Mouse (Mus musculus): ENCODE results near the gene Sae1. TPM values are rescaled to one million over a fixed set of nuclear protein-coding genes. Genes with fewer than 3 reads are reported as not detected.

Sae1 gene
- polyA plus RNA-seq (2015; fragmentation: Nextera tagmentation; extraction: Ambion mirVana): 84.3 and 90.7 TPM in 2 replicates

DNA sequence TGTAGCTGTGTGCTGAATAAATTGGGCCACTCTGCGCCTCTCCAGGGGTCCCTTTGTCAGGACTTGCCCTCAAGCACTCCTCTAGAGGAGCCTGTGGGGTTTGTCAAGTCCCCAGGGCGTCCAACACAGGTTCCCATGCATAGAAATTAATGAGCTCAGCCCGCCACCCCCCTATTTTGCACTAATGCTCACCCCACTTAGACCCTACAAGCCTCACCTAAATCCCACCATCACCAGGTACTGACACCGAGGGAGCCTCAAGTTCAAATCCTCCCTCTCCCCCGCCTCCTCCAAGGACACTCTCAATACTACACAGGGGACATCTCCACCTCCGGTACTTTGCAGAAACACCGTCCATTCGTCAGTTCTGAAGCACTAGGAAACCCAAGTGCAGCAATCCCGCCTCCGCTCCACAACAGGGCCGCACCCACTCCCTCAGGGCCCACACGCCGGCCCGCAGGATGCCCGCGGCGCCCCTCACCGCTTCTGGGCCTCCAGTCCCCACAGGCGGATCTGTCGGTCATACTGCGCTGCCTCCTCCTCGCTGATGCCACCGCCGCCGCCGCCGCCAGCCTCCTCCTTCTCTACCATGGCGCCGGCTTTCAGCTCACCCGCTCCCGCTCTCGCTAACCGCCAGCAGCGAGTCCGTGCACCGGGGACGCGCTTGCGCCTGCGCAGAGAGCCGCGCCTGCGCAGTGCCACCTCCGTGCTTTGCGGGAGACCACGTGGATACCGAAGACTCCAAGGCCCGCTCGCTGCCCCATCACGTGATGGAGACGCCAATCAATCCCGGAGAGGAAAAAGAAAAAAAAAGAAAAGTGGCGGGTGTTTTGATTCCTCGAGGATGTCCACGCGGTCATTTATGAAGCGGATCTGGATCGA, at the start of gene Sae1:
Sae1 (minus strand) TSS at position 647 of the 882 bp plus-strand sequence.
- Histone ChIP-seq H3K4me1 (ENCODE audit: control insufficient read depth, low read depth, low read length) (peaks cover 20% of the 10 kb centered on the region), H3K27ac (ENCODE audit: low read length) (peak within 1 kb of the TSS; percentile 81), H3K27me3 (ENCODE audit: control insufficient read depth, insufficient read depth, low read depth, low read length) (no peaks in the 10 kb centered on the region), H3K9me3 (replicated peaks; ENCODE audit: control insufficient read depth, low read length) (no peaks in the 10 kb centered on the region), H3K4me2 (ENCODE audit: low read depth, low read length) (peak within 1 kb of the TSS; percentile 70), H3K36me3 (ENCODE audit: control insufficient read depth, insufficient read depth) (no peaks in the 10 kb centered on the region; the same call in 1 of the 2 replicates), H3K9ac (ENCODE audit: low read depth, low read length) (peak within 1 kb of the TSS; percentile 95), H3K4me3 (ENCODE audit: low read depth, low read length) (peak within 1 kb of the TSS; percentile 95)
- WGBS (ENCODE audit: insufficient replicate concordance): under 1% methylated on average over 58 of the region's 58 CpGs
- ATAC-seq (ENCODE audit: low read depth): peak; percentile 98

DNA sequence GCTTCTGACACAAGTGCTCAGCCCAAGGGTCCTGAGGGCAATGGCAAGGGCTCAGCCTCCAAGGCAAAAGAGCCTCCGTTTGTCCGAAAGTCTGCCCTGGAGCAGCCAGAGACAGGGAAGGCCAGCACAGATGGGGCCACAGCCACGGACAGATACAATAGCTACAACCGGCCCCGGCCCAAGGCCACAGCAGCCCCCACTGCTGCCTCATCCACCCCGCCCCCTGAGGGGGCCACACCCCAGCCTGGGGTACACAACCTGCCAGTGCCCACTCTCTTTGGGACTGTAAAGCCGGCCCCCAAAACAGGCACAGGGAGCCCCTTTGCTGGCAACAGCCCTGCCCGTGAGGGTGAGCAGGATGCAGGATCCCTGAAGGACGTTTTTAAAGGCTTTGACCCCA, 47.5 kb upstream of the Sae1 start:
- Histone ChIP-seq H3K27ac (ENCODE audit: low read length) (no peak overlapping the region), H3K9ac (ENCODE audit: low read depth, low read length) (no peak overlapping the region), H3K36me3 (ENCODE audit: control insufficient read depth, insufficient read depth) (peaks cover 61% of the 10 kb centered on the region), H3K27me3 (ENCODE audit: control insufficient read depth, insufficient read depth, low read depth, low read length) (no peaks in the 10 kb centered on the region), H3K4me3 (ENCODE audit: low read depth, low read length) (no peak overlapping the region), H3K9me3 (replicated peaks; ENCODE audit: control insufficient read depth, low read length) (no peaks in the 10 kb centered on the region), H3K4me1 (ENCODE audit: control insufficient read depth, low read depth, low read length) (no peaks in the 10 kb centered on the region), H3K4me2 (ENCODE audit: low read depth, low read length) (no peak overlapping the region)
- WGBS (ENCODE audit: insufficient replicate concordance): 87% methylated on average over 9 of the region's 9 CpGs
- ATAC-seq (ENCODE audit: low read depth): no peak

DNA sequence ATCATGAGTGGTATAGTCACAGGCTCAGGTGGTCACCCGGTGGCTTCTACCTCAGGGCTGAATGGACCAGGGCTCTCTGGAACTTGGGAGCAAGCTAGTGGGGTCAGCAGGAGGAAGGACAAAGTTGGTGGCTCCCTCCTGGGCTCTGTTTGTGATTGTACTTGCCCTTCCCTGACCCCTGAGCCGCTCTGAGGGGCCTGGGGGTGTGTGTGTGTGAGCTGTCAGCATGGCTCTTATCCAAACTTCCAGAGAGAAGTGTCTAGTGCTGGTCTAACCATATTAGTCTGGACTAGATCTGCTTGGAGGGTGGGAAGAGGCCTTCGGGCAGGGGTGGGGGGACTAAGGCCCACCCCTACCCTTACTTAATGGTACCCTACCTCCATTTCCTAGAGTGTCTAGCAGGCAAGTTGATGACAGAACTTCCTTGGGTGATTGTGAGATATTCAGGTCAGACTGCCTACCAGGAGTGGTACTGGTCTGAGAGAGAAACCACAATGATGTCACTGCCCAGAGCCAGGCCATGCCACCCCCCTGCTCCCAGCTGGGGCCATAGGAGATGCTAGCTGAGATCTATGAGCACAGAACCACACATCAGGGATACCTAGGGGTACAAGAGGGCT, 45.9 kb upstream of the Sae1 start:
- H3K9me3 ChIP-seq (replicated peaks; ENCODE audit: control insufficient read depth, low read length): no peaks in the 10 kb centered on the region
- no peaks in the 10 kb centered on the region for H3K4me1 ChIP-seq (ENCODE audit: control insufficient read depth, low read depth, low read length)
- WGBS (ENCODE audit: insufficient replicate concordance): 76% methylated on average over 3 of the region's 3 CpGs
- peaks cover 77% of the 10 kb centered on the region for H3K36me3 ChIP-seq (ENCODE audit: control insufficient read depth, insufficient read depth)
- no peak overlapping the region for H3K4me2 ChIP-seq (ENCODE audit: low read depth, low read length)
- no peaks in the 10 kb centered on the region for H3K27me3 ChIP-seq (ENCODE audit: control insufficient read depth, insufficient read depth, low read depth, low read length)
- no peak overlapping the region for H3K27ac ChIP-seq (ENCODE audit: low read length)
- H3K9ac ChIP-seq (ENCODE audit: low read depth, low read length): no peak overlapping the region
- no peak for ATAC-seq (ENCODE audit: low read depth)
- no peak overlapping the region for H3K4me3 ChIP-seq (ENCODE audit: low read depth, low read length)

DNA sequence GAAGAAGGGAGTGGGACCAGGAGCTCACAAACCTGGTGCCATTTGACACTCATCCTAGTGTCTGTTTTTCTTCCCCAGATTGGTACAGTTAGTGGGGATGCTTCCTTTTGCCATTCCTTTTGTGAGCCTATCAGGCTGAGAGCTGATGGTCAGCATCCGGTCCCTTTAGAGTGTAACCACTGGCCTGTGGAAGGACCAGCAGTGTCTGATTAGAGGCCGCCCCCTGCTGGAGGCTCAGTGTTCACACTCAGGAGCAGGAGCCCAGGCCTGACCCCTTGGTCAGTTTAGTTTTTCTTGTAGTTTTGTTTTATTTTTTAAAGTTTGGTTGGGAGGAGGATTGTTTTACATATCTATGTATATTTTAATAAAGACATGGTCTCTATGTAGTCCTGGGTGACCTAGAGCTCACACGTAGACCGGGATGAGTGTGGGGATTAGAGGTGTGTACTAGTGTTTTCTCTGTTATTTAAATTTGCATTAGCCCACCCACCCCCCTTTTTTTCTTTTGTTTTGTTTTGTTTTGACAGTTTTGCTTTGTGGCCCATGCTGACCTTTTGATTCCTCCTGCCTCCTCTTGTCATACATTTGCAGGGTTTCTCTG, 38.6 kb upstream of the Sae1 start:
- whole genome bisulfite sequencing (ENCODE audit: insufficient replicate concordance): 56% methylated on average over 4 of the region's 4 CpGs
- no peak overlapping the region for H3K9ac ChIP-seq (ENCODE audit: low read depth, low read length)
- peak; percentile 75 for ATAC-seq (ENCODE audit: low read depth)
- no peaks in the 10 kb centered on the region for H3K9me3 ChIP-seq (replicated peaks; ENCODE audit: control insufficient read depth, low read length)
- no peaks in the 10 kb centered on the region for H3K4me1 ChIP-seq (ENCODE audit: control insufficient read depth, low read depth, low read length)
- H3K4me3 ChIP-seq (ENCODE audit: low read depth, low read length): no peak overlapping the region
- H3K27ac ChIP-seq (ENCODE audit: low read length): no peak overlapping the region
- no peak overlapping the region for H3K4me2 ChIP-seq (ENCODE audit: low read depth, low read length)
- peaks cover 93% of the 10 kb centered on the region for H3K36me3 ChIP-seq (ENCODE audit: control insufficient read depth, insufficient read depth)
- H3K27me3 ChIP-seq (ENCODE audit: control insufficient read depth, insufficient read depth, low read depth, low read length): no peaks in the 10 kb centered on the region

DNA sequence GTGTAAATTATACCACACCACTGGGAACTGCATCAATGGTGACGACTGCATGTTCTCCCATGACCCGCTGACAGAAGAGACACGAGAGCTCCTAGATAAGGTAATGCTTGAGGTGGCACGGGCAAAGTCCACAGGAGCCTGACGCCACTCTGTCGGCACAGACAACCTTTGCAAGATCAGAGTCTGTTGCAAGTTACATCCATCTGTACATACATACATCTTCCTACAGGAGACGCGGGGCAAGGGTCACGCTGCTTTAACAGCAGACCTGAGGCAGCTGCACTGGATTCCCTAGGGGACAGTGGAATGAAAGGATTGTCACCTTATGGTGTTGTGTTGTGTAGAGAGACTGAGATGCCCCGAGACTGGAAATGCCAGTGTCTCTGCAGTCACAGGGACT, 38.1 kb upstream of the Sae1 start:
- peak; percentile 14; the same call in 1 of the 2 replicates for ATAC-seq (ENCODE audit: low read depth)
- Histone ChIP-seq H3K36me3 (ENCODE audit: control insufficient read depth, insufficient read depth) (peaks cover 93% of the 10 kb centered on the region), H3K4me1 (ENCODE audit: control insufficient read depth, low read depth, low read length) (no peaks in the 10 kb centered on the region), H3K4me2 (ENCODE audit: low read depth, low read length) (no peak overlapping the region), H3K4me3 (ENCODE audit: low read depth, low read length) (no peak overlapping the region), H3K9ac (ENCODE audit: low read depth, low read length) (no peak overlapping the region), H3K27me3 (ENCODE audit: control insufficient read depth, insufficient read depth, low read depth, low read length) (no peaks in the 10 kb centered on the region), H3K27ac (ENCODE audit: low read length) (peak overlapping the region; percentile 10; the same call in 1 of the 2 replicates), H3K9me3 (replicated peaks; ENCODE audit: control insufficient read depth, low read length) (no peaks in the 10 kb centered on the region)
- 80% methylated on average over 10 of the region's 10 CpGs for WGBS (ENCODE audit: insufficient replicate concordance)

DNA sequence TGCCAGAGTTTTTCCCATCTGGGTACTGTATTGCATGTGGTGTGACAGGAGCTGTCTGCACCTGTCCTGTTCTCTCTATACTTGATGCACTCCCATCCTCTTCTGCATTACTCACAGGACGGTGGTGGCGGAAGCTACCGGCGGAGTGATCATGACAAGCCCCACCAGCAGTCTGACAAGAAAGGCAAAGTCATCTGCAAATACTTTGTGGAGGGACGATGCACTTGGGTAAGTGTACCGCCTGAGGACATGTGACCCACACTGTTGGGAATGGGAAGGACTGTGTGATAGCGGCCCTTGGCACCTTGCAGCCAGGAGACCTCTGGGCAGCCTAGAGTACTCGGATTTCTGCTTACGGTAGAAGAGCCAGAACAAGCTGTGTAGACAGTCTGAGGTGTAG, 36.1 kb upstream of the Sae1 start:
- H3K27me3 ChIP-seq (ENCODE audit: control insufficient read depth, insufficient read depth, low read depth, low read length): no peaks in the 10 kb centered on the region
- WGBS (ENCODE audit: insufficient replicate concordance): 88% methylated on average over 9 of the region's 9 CpGs
- no peak overlapping the region for H3K4me2 ChIP-seq (ENCODE audit: low read depth, low read length)
- H3K9ac ChIP-seq (ENCODE audit: low read depth, low read length): no peak overlapping the region
- H3K9me3 ChIP-seq (replicated peaks; ENCODE audit: control insufficient read depth, low read length): no peaks in the 10 kb centered on the region
- peaks cover 3% of the 10 kb centered on the region for H3K4me1 ChIP-seq (ENCODE audit: control insufficient read depth, low read depth, low read length)
- no peak overlapping the region for H3K4me3 ChIP-seq (ENCODE audit: low read depth, low read length)
- no peak for ATAC-seq (ENCODE audit: low read depth)
- H3K36me3 ChIP-seq (ENCODE audit: control insufficient read depth, insufficient read depth): peaks cover 93% of the 10 kb centered on the region
- no peak overlapping the region for H3K27ac ChIP-seq (ENCODE audit: low read length)

DNA sequence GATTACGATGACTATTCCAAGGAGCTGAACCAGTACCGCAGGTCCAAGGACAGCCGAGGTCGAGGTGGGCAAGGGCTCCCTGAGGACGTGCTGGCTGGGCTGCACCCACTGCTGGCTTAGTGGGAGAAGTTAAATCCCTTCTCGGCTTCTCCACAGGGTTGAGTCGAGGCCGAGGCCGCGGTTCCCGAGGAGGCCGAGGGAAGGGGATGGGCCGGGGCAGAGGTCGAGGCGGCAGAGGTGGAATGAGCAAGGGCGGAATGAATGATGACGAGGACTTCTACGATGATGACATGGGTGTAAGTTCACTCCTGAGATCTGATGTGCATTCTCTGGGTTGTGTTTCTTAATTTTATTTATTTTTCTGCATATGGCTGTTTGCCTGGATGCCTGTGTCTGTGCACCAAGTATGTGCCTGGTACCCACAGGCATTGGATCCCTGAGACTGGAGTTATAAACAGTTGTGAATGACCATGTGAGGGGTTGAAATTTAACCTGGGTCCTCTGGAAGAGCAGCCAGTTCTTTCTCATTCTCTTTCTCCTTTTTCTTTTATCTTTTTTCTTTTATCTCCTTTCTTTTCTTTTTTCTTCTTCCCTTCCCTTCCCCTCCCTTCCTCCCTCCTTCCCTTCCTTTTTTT, 34.7 kb upstream of the Sae1 start:
- Histone ChIP-seq H3K27ac (ENCODE audit: low read length) (no peak overlapping the region), H3K9ac (ENCODE audit: low read depth, low read length) (no peak overlapping the region), H3K27me3 (ENCODE audit: control insufficient read depth, insufficient read depth, low read depth, low read length) (no peaks in the 10 kb centered on the region), H3K4me1 (ENCODE audit: control insufficient read depth, low read depth, low read length) (peaks cover 5% of the 10 kb centered on the region), H3K36me3 (ENCODE audit: control insufficient read depth, insufficient read depth) (peaks cover 93% of the 10 kb centered on the region), H3K4me2 (ENCODE audit: low read depth, low read length) (no peak overlapping the region), H3K9me3 (replicated peaks; ENCODE audit: control insufficient read depth, low read length) (no peaks in the 10 kb centered on the region), H3K4me3 (ENCODE audit: low read depth, low read length) (no peak overlapping the region)
- 82% methylated on average over 18 of the region's 18 CpGs for WGBS (ENCODE audit: insufficient replicate concordance)
- no peak for ATAC-seq (ENCODE audit: low read depth)

DNA sequence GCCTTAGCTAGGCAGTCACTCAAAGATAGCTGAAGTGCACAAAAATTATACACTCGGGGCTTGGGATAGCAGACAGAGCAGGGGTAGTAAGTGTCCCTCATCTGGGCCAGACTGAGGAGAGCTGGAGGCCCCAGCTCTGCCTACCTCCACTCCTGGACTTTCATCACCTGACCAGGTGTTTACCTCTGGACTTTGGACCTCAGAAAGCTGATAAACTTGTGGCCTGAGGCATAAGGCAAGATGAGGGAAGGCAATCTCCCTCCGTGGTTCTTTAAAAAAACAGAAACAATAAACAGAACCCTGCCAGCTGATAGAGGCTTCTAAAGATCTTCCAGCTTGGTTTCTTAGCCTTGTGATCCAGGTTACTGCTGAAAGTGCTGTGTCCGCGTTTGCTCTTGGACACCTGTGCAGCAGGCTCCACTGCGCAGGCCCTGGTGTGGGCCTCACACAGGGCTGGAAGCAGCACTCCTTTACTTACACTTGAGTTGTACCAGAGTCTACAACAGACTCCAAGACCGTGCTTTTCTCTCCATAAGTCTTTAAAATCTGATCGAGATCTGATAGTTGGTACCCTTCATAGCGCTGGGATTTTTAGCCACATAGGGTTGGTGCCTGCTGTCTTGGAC, 33.0 kb upstream of the Sae1 start:
- WGBS (ENCODE audit: insufficient replicate concordance): 86% methylated on average over 8 of the region's 8 CpGs
- no peaks in the 10 kb centered on the region for H3K27me3 ChIP-seq (ENCODE audit: control insufficient read depth, insufficient read depth, low read depth, low read length)
- 0 out of 2 replicates have a peak, but pooled peaks have one; percentile 17 for ATAC-seq (ENCODE audit: low read depth)
- H3K36me3 ChIP-seq (ENCODE audit: control insufficient read depth, insufficient read depth): peaks cover 89% of the 10 kb centered on the region
- H3K9ac ChIP-seq (ENCODE audit: low read depth, low read length): no peak overlapping the region
- H3K9me3 ChIP-seq (replicated peaks; ENCODE audit: control insufficient read depth, low read length): no peaks in the 10 kb centered on the region
- H3K4me1 ChIP-seq (ENCODE audit: control insufficient read depth, low read depth, low read length): peaks cover 8% of the 10 kb centered on the region
- H3K4me3 ChIP-seq (ENCODE audit: low read depth, low read length): no peak overlapping the region
- H3K27ac ChIP-seq (ENCODE audit: low read length): no peak overlapping the region
- H3K4me2 ChIP-seq (ENCODE audit: low read depth, low read length): no peak overlapping the region

All from liver, embryonic 16.5 days (tissue).